Mouse (Mus musculus) lung, embryonic 14.5 days (tissue): ENCODE measurements around the gene Wnt7a. TPM values are rescaled to one million over a fixed set of nuclear protein-coding genes. Genes with fewer than 3 reads are reported as not detected.

Experiments
- ATAC-seq: fragments of 200-750 bp; cut with Nextera tagmentation; 2 replicates; pipeline ENCODE4 v1.8.0; 2017; ENCODE audit warnings: mild to moderate bottlenecking, moderate TSS enrichment, moderate library complexity; ENCODE audit not compliant: insufficient read depth
- DNase-seq: peaks from one replicate; pipeline ENCODE4 v3.0.0-alpha.2; 2015
- H3K27ac ChIP-seq: fragments of 300-500 bp; sonication (generic); 2 replicates; pipeline ENCODE4 v1.5.1; 2014; ENCODE audit warnings: low read depth, mild to moderate bottlenecking, moderate library complexity
- H3K27me3 ChIP-seq: fragments of 300-500 bp; sonication (generic); 2 replicates; pipeline ENCODE4 v1.6.1; 2014; ENCODE audit warnings: low read length, control low read depth; ENCODE audit not compliant: insufficient read depth
- H3K36me3 ChIP-seq: fragments of 300-500 bp; sonication (generic); 2 replicates; pipeline ENCODE4 v1.6.1; 2014; ENCODE audit warnings: control low read depth; ENCODE audit not compliant: insufficient read depth
- H3K4me1 ChIP-seq: fragments of 300-500 bp; sonication (generic); 2 replicates; pipeline ENCODE4 v1.6.1; 2014; ENCODE audit warnings: antibody characterized with exemption, control low read depth; ENCODE audit not compliant: insufficient read depth
- H3K4me2 ChIP-seq: fragments of 300-500 bp; sonication (generic); 2 replicates; pipeline ENCODE4 v1.6.1; 2014; ENCODE audit warnings: mild to moderate bottlenecking
- H3K4me3 ChIP-seq: fragments of 300-500 bp; sonication (generic); 2 replicates; pipeline ENCODE4 v1.5.1; 2014; ENCODE audit warnings: low read depth, low read length
- H3K9ac ChIP-seq: fragments of 300-500 bp; sonication (generic); 2 replicates; pipeline ENCODE4 v1.6.1; 2014
- H3K9me3 ChIP-seq: fragments of 300-500 bp; sonication (generic); 2 replicates; pipeline ENCODE4 v1.6.1; 2016; ENCODE audit warnings: low read depth, low read length, control low read depth
- CTCF ChIP-seq: IDR thresholded peaks from 2 replicates; pipeline ENCODE4 v1.5.1; 2016; ENCODE audit warnings: antibody characterized with exemption, low read depth
- WGBS: fragments of 180-500 bp; shearing (Covaris S2); extraction: QIAGEN DNeasy Blood & Tissue Kit; methylation state at CpG from one replicate; pipeline ENCODE4 v1.1.7; 2014; 5-methylcytosine and 5-hydroxymethylcytosine counted together
- polyA plus RNA-seq: library from polyadenylated mRNA; unstranded; fragments of >200 nt; fragmentation: Nextera tagmentation; extraction: Ambion mirVana; gene quantifications from 2 replicates; pipeline ENCODE4 v1.2.1, GENCODE M21; 2014

The Wnt7a gene
- polyA plus RNA-seq, 1 experiment from 2014 or later: 0.72 TPM

- no peaks in the 10 kb centered on the region for H3K9me3 ChIP-seq
- H3K36me3 ChIP-seq: no peaks in the 10 kb centered on the region
- H3K4me2 ChIP-seq: no peak overlapping the region
- no peak overlapping the region for H3K9ac ChIP-seq
- no peaks in the 10 kb centered on the region for H3K4me1 ChIP-seq
- no peak for TF ChIP-seq CTCF
- DNase-seq (no peak), ATAC-seq (peak; percentile 47; the same call in 1 of the 2 replicates)
- no peaks in the 10 kb centered on the region for H3K27me3 ChIP-seq
- H3K4me3 ChIP-seq: no peak overlapping the region
- no peak overlapping the region for H3K27ac ChIP-seq
Observed at GRCm38 (mm10) chr6:91371912-91372585, 39.1 kb downstream of the Wnt7a start.

GRCm38 (mm10) chr6:91366781-91367180, 44.4 kb downstream of the Wnt7a start:
- no peak overlapping the region for H3K4me2 ChIP-seq
- DNase-seq: no peak
- ATAC-seq: no peak
- no peaks in the 10 kb centered on the region for H3K9me3 ChIP-seq
- H3K27me3 ChIP-seq: 0 out of 2 replicates have a peak, but pooled peaks cover 4% of the 10 kb centered on the region
- no peaks in the 10 kb centered on the region for H3K4me1 ChIP-seq
- TF ChIP-seq CTCF: no peak
- no peaks in the 10 kb centered on the region for H3K36me3 ChIP-seq
- no peak overlapping the region for H3K27ac ChIP-seq
- WGBS: 83% methylated on average over 1 of the region's 1 CpGs
- H3K9ac ChIP-seq: no peak overlapping the region
- H3K4me3 ChIP-seq: no peak overlapping the region

GRCm38 (mm10) chr6:91365480-91365879, 45.7 kb downstream of the Wnt7a start:
- no peak for ATAC-seq

GRCm38 (mm10) chr6:91362756-91363155, 48.4 kb downstream of the Wnt7a start:
- ATAC-seq: no peak
- Histone ChIP-seq H3K36me3 (no peaks in the 10 kb centered on the region), H3K9ac (no peak overlapping the region), H3K27ac (no peak overlapping the region), H3K4me2 (no peak overlapping the region), H3K4me1 (no peaks in the 10 kb centered on the region), H3K4me3 (no peak overlapping the region), H3K9me3 (no peaks in the 10 kb centered on the region), H3K27me3 (0 out of 2 replicates have a peak, but pooled peaks cover 4% of the 10 kb centered on the region)
- 86% methylated on average over 2 of the region's 2 CpGs for WGBS
- no peak for DNase-seq
- TF ChIP-seq CTCF: no peak

More at GRCm38 (mm10) chr6:91365480-91365879, 45.7 kb downstream of the Wnt7a start:
- Histone ChIP-seq H3K4me3 (no peak overlapping the region), H3K9me3 (no peaks in the 10 kb centered on the region), H3K27ac (no peak overlapping the region), H3K27me3 (0 out of 2 replicates have a peak, but pooled peaks cover 4% of the 10 kb centered on the region), H3K36me3 (no peaks in the 10 kb centered on the region), H3K9ac (no peak overlapping the region), H3K4me2 (no peak overlapping the region), H3K4me1 (no peaks in the 10 kb centered on the region)
- DNase-seq: no peak
- WGBS: 57% methylated on average over 14 of the region's 14 CpGs
- no peak for TF ChIP-seq CTCF

GRCm38 (mm10) chr6:91360998-91361397, 50.2 kb downstream of the Wnt7a start:
- H3K9me3 ChIP-seq: no peaks in the 10 kb centered on the region
- no peak overlapping the region for H3K27ac ChIP-seq
- DNase-seq: no peak
- no peaks in the 10 kb centered on the region for H3K4me1 ChIP-seq
- H3K4me3 ChIP-seq: no peak overlapping the region
- ATAC-seq: no peak
- no peak for TF ChIP-seq CTCF
- H3K9ac ChIP-seq: no peak overlapping the region
- 81% methylated on average over 6 of the region's 6 CpGs for WGBS
- no peak overlapping the region for H3K4me2 ChIP-seq
- H3K27me3 ChIP-seq: 0 out of 2 replicates have a peak, but pooled peaks cover 4% of the 10 kb centered on the region
- no peaks in the 10 kb centered on the region for H3K36me3 ChIP-seq

GRCm38 (mm10) chr6:91360371-91360690, 50.8 kb downstream of the Wnt7a start:
- no peak for TF ChIP-seq CTCF
- WGBS: 86% methylated on average over 4 of the region's 4 CpGs

GRCm38 (mm10) chr6:91359672-91360370, 51.3 kb downstream of the Wnt7a start:
- DNase-seq: no peak
- TF ChIP-seq CTCF: no peak
- no peaks in the 10 kb centered on the region for H3K36me3 ChIP-seq

More at GRCm38 (mm10) chr6:91360371-91360690, 50.8 kb downstream of the Wnt7a start:
- DNase-seq: no peak
- H3K9me3 ChIP-seq: no peaks in the 10 kb centered on the region
- H3K4me3 ChIP-seq: no peak overlapping the region
- H3K27ac ChIP-seq: no peak overlapping the region
- H3K27me3 ChIP-seq: 0 out of 2 replicates have a peak, but pooled peaks cover 4% of the 10 kb centered on the region
- no peaks in the 10 kb centered on the region for H3K4me1 ChIP-seq
- no peak for ATAC-seq
- no peak overlapping the region for H3K9ac ChIP-seq
- no peaks in the 10 kb centered on the region for H3K36me3 ChIP-seq
- no peak overlapping the region for H3K4me2 ChIP-seq

More at GRCm38 (mm10) chr6:91359672-91360370, 51.3 kb downstream of the Wnt7a start:
- no peak overlapping the region for H3K4me3 ChIP-seq
- 0 out of 2 replicates have a peak, but pooled peaks cover 4% of the 10 kb centered on the region for H3K27me3 ChIP-seq
- no peak for ATAC-seq
- WGBS: 72% methylated on average over 7 of the region's 7 CpGs
- no peaks in the 10 kb centered on the region for H3K9me3 ChIP-seq
- no peak overlapping the region for H3K9ac ChIP-seq
- H3K4me2 ChIP-seq: no peak overlapping the region
- H3K27ac ChIP-seq: no peak overlapping the region
- no peaks in the 10 kb centered on the region for H3K4me1 ChIP-seq
